21 mouse cellular contexts compared by ENCODE assay signal in the genomic region with DNA sequence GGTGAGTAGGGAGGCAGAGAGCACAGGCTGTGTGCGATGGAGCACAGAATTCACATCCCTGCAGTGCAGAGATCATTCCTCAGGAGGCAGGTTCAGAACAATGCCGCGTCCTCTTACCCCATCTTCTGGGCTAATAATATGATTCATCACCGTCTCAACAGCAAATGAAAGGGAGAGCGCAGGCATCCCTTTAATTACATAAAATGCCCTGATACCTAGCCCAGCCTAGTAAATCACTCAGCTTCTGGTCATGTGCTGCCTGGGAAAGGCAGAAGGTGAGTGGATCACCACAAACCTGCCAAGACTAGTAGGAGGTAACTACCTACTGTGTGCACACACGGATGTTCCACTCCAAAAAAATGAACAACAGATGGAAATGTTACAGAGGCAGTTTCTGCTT. TPM values are rescaled to one million over a fixed set of nuclear protein-coding genes. Genes with fewer than 3 reads are reported as not detected.
A peak's percentile ranks its signal among the peaks of the same experiment; 100 is the strongest.
DNase-seq lines count a peak whose midpoint lies in the region; TF ChIP-seq lines count a peak whose summit lies in the region.
"Had no signal": no experiment of that assay in that cellular context is flagged by ENCODE, and none has a peak within 500 bp of the region (broad histone marks: within the 10 kb centered on the region; RNA-seq: fewer than 3 reads in every experiment).

No protein-coding gene starts in this region.

- no peak overlapping the region for H3K4me3 ChIP-seq in layer of hippocampus, adult 2 months
- H3K4me3 ChIP-seq: embryonic facial prominence, embryonic 10.5 days; embryonic facial prominence, embryonic 12.5 days; forebrain, embryonic 13.5 days; forebrain, embryonic 15.5 days had no signal

- peak; percentile 71 for DNase-seq in heart, adult 11 months
- DNase-seq in heart, adult 8-10 months (ENCODE audit: low spot score) = no peak
- no peak for DNase-seq in layer of hippocampus, adult 2 months (ENCODE audit: low spot score in 2 of 2)
- no peak for DNase-seq in layer of hippocampus, postnatal 14 days (ENCODE audit: low spot score in 2 of 2)
- DNase-seq in gastrocnemius, adult 8-10 months (ENCODE audit: low spot score in 2 of 2) = no peak
- DNase-seq: adrenal gland, adult 2 months; adrenal gland, postnatal 10 days; adrenal gland, postnatal 25 days; B cell, adult 2 months; cerebellum, adult 11-12 months; cerebellum, adult 2 months; cerebellum, adult 9-10 months; cerebellum, postnatal 10 days; forebrain, postnatal 0 days had no signal

- peak; percentile 50 for TF ChIP-seq CTCF in layer of hippocampus, adult 2 months (conservative IDR thresholded peaks at IDR 0.05)

- H3K27ac ChIP-seq in layer of hippocampus, adult 2 months = 0 out of 2 replicates have a peak overlapping the region, but pooled peaks have one; percentile 28
- H3K27ac ChIP-seq: embryonic facial prominence, embryonic 10.5 days; embryonic facial prominence, embryonic 12.5 days; forebrain, embryonic 13.5 days; forebrain, embryonic 15.5 days had no signal

RNA-seq across cellular contexts. Expression of a gene that starts 57.0 kb away (rescaled TPM):
- total RNA-seq in heart, adult 8-10 months (2022) = not detected
- not detected for total RNA-seq in layer of hippocampus, adult 2 months (2021)
- total RNA-seq in layer of hippocampus, postnatal 14 days (2021) = not detected
- total RNA-seq in gastrocnemius, adult 8-10 months (2022) = not detected
- total RNA-seq: adrenal gland, adult 2 months; adrenal gland, postnatal 10 days; adrenal gland, postnatal 25 days; adrenal gland, postnatal 4 days; CH12.LX; forebrain, postnatal 0 days; G1E had no signal
